ENCODE assay signal across 17 mouse cellular contexts in the genomic region with DNA sequence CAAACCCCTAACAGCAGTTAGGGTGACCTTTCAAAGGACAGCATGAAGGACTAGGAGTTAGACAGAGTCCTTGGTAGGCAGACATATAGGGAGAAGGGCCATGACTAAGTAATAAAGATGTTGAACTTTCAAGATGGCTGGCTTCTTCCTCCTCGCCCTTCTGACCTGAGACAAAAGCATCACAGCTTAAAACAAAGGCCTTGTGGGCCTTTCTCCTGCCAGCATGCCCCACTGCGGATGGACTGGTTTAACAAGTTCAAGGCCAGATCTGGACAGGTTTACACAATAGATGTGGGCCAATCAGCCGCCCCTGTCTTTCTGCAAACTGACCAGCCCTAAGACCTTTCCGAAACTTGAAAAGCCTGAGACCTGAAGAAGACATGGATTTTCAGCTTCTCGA.
"Had no signal": no experiment of that assay in that cellular context is flagged by ENCODE, and none has a peak within 500 bp of the region (broad histone marks: within the 10 kb centered on the region; RNA-seq: fewer than 3 reads in every experiment).

No protein-coding gene starts in this region.

- H3K4me3 ChIP-seq: neural tube, embryonic 12.5 days; neural tube, embryonic 13.5 days; neural tube, embryonic 15.5 days; stomach, embryonic 15.5 days had no signal

- H3K9ac ChIP-seq: neural tube, embryonic 12.5 days; neural tube, embryonic 13.5 days; neural tube, embryonic 15.5 days; stomach, embryonic 15.5 days had no signal

- H3K4me2 ChIP-seq: neural tube, embryonic 12.5 days; neural tube, embryonic 13.5 days; neural tube, embryonic 15.5 days; stomach, embryonic 15.5 days had no signal

- DNase-seq: retina, postnatal 1 day; right cerebral cortex, adult 18-20 months; right cerebral cortex, postnatal 14 days; right cerebral cortex, postnatal 25 days; right cerebral cortex, postnatal 4 days; spleen, adult 18-20 months; thymus, adult 18-20 months; thymus, adult 2 months; thymus, postnatal 14 days; thymus, postnatal 25 days; thymus, postnatal 36 days; thymus, postnatal 4 days had no signal

- H3K9me3 ChIP-seq: neural tube, embryonic 12.5 days; neural tube, embryonic 13.5 days; neural tube, embryonic 15.5 days; stomach, embryonic 15.5 days had no signal

- H3K36me3 ChIP-seq: neural tube, embryonic 12.5 days; neural tube, embryonic 13.5 days; neural tube, embryonic 15.5 days; stomach, embryonic 15.5 days had no signal

- H3K27ac ChIP-seq: neural tube, embryonic 12.5 days; neural tube, embryonic 13.5 days; neural tube, embryonic 15.5 days; stomach, embryonic 15.5 days; stomach, postnatal 0 days had no signal

- H3K27me3 ChIP-seq: neural tube, embryonic 12.5 days; neural tube, embryonic 13.5 days; neural tube, embryonic 15.5 days; stomach, embryonic 15.5 days had no signal
